Mouse (Mus musculus) heart, embryonic 16.5 days (tissue): ENCODE results near the gene Hsd3b1. TPM values are rescaled to one million over a fixed set of nuclear protein-coding genes. Genes with fewer than 3 reads are reported as not detected.
"Not testable (repeated sequence)": the region's sequence is repeated elsewhere in the genome, so short reads cannot be mapped to it uniquely, and the experiment has no call there.

Experiments used
- ATAC-seq: fragments of 200-750 bp; cut with Nextera tagmentation; replicated peaks from 2 replicates; pipeline ENCODE4 v1.8.0; 2017; ENCODE audit warnings: moderate number of reproducible peaks; ENCODE audit not compliant: insufficient read depth, low FRiP score; ENCODE audit errors: extremely low read depth
- H3K27ac ChIP-seq: fragments of 300-500 bp; sonication (generic); 2 replicates; pipeline ENCODE4 v1.5.1; 2014; ENCODE audit warnings: mild to moderate bottlenecking, low read length, control low read depth, moderate library complexity
- H3K27me3 ChIP-seq: fragments of 300-500 bp; sonication (generic); 2 replicates; pipeline ENCODE4 v1.6.1; 2014; ENCODE audit warnings: low read length, mixed read lengths; ENCODE audit not compliant: control insufficient read depth, insufficient read depth
- H3K36me3 ChIP-seq: fragments of 300-500 bp; sonication (generic); 2 replicates; pipeline ENCODE4 v1.6.1; 2014; ENCODE audit not compliant: control insufficient read depth, insufficient read depth
- H3K4me1 ChIP-seq: fragments of 300-500 bp; sonication (generic); 2 replicates; pipeline ENCODE4 v1.6.1; 2014; ENCODE audit warnings: low read length, mixed read lengths; ENCODE audit not compliant: control insufficient read depth, insufficient read depth
- H3K4me2 ChIP-seq: fragments of 300-500 bp; sonication (generic); 2 replicates; pipeline ENCODE4 v1.6.1; 2014; ENCODE audit warnings: low read depth, mild to moderate bottlenecking, control low read depth, low read length
- H3K4me3 ChIP-seq: fragments of 300-500 bp; sonication (generic); 2 replicates; pipeline ENCODE4 v1.5.1; 2014; ENCODE audit warnings: mild to moderate bottlenecking, control low read depth, low read length
- H3K9ac ChIP-seq: fragments of 300-500 bp; sonication (generic); 2 replicates; pipeline ENCODE4 v1.6.1; 2014; ENCODE audit warnings: low read length, control low read depth
- H3K9me3 ChIP-seq: fragments of 300-500 bp; sonication (generic); replicated peaks from 2 replicates; pipeline ENCODE4 v1.6.1; 2016; ENCODE audit warnings: low read length; ENCODE audit not compliant: control insufficient read depth
- WGBS: fragments of 180-500 bp; shearing (Covaris S2); extraction: QIAGEN DNeasy Blood & Tissue Kit; methylation state at CpG from one replicate; pipeline ENCODE4 v1.1.7; 2014; 5-methylcytosine and 5-hydroxymethylcytosine counted together
- polyA plus RNA-seq: library from polyadenylated mRNA; unstranded; fragments of >200 nt; fragmentation: Nextera tagmentation; extraction: Ambion mirVana; gene quantifications from 2 replicates; pipeline ENCODE4 v1.2.1, GENCODE M21; 2015

Gene Hsd3b1
- polyA plus RNA-seq, 1 experiment from 2014 or later, result 0.16 TPM

DNA sequence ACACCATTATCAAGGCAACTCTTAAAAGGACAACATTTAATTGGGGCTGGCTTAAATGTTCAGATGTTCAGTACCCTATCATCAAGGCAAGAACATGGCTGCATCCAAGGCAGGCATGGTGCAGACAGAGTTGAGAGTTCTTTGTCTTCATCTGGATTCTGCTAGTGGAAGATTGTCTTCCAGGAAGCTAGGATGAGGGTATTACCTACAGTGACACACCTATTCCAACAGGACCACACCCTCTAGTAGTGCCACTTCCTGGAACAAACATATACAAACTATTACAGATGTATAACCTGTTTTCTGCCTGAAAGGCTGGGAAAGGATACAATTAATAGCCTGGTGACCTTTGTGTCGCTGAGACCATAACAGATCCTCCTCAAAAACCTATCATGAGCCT, 10.7 kb downstream of the Hsd3b1 start:
- Histone ChIP-seq H3K4me3 (no peak overlapping the region), H3K27me3 (no peaks in the 10 kb centered on the region)

DNA sequence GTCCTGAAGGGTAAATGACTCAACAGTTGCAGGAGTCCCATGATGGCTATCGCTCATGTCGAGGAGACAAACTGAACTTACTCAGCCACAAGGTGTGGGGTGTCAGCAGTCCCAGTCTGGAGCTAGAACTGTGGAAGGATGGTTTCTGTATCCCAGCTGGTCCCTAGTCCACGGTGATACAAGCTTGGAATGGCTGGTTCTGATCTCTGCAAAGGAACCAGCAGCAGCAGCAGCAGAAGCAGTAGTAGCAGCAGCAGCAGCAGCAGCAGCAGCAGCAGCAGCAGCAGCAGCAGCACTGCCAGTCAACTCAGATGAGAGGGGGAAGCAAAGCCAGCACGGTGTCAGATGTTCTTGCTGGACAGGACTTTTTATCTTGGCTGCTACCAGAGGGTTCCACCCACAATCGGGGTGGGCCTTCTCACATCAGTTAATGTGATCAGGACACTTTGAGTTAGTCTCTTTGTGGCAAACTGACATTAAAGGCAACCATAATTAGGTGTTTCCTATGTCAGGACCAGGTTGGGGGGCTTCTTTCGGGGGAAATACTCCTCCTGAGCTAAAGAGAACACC, 45.4 kb downstream of the Hsd3b1 start, which contains the start of gene Hsd3b6:
Hsd3b6 (minus strand) TSS at position 343 of the 570 bp plus-strand sequence.
- no peaks in the 10 kb centered on the region for H3K36me3 ChIP-seq
- no peaks in the 10 kb centered on the region for H3K9me3 ChIP-seq
- no peak within 1 kb of the TSS for H3K4me3 ChIP-seq
- WGBS, result 57% methylated on average over 6 of the region's 6 CpGs
- H3K9ac ChIP-seq, result no peak within 1 kb of the TSS
- no peak within 1 kb of the TSS for H3K27ac ChIP-seq
- H3K4me1 ChIP-seq, result no peaks in the 10 kb centered on the region
- ATAC-seq, result no peak
- H3K27me3 ChIP-seq, result no peaks in the 10 kb centered on the region
- H3K4me2 ChIP-seq, result no peak within 1 kb of the TSS

More for the DNA sequence above, 10.7 kb downstream of the Hsd3b1 start:
- Histone ChIP-seq H3K9me3 (no peaks in the 10 kb centered on the region), H3K36me3 (no peaks in the 10 kb centered on the region), H3K9ac (no peak overlapping the region), H3K4me2 (no peak overlapping the region), H3K27ac (no peak overlapping the region), H3K4me1 (no peaks in the 10 kb centered on the region)
- WGBS, result 88% methylated on average over 1 of the region's 1 CpGs
- ATAC-seq, result no peak

DNA sequence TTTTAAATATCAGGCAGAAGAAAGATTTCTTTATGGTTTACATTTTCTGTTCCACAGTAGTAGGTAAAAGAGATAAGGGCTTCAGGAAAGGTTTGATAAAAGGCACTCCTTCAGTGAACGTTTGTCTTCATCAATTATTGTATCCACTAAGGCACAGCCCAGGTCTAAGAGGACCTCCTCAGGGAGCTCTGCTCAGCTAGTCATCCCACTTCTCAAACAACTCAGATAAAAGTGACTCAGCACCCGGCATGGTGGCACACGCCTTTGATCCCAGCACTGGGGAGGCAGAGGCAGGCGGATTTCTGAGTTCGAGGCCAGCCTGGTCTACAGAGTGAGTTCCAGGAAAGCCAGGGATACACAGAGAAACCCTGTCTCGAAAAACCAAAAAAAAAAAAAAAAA, 46.9 kb downstream of the Hsd3b1 start:
- H3K4me3 ChIP-seq, H3K27me3 ChIP-seq, H3K36me3 ChIP-seq, H3K4me2 ChIP-seq, H3K9me3 ChIP-seq, ATAC-seq, H3K4me1 ChIP-seq, H3K9ac ChIP-seq, H3K27ac ChIP-seq: not testable (repeated sequence)
- 72% methylated on average over 5 of the region's 6 CpGs for WGBS

DNA sequence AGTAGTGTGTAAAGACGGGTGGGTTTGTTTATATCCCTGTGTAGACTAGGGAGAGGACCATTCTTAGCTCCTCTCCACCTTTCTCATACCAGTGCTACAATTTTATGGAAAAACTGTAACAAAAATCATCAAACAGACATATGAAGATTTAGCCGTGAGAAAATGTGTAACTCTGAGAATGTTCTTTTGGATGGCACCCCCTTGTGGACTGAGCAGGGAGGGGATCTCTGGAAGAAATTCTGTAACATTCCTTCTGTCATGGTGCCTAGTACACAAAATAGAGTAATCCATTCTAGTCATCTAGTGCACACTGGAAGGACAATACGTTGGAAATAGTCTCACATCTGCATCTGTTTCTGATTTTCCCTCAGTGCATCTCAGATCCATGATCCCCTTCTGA, 54.6 kb downstream of the Hsd3b1 start:
- H3K4me1 ChIP-seq, H3K4me3 ChIP-seq, H3K9me3 ChIP-seq, ATAC-seq, H3K9ac ChIP-seq, H3K4me2 ChIP-seq, H3K27me3 ChIP-seq, H3K36me3 ChIP-seq, H3K27ac ChIP-seq: not testable (repeated sequence)
- WGBS, result 61% methylated on average over 3 of the region's 3 CpGs

Other genes starting within 250 kb of the Hsd3b1 start
- gene Hsd3b5, start 229.5 kb downstream of the Hsd3b1 start, polyA plus RNA-seq, result not detected in 2 replicates
- gene Hsd3b2, start 135.3 kb downstream of the Hsd3b1 start, polyA plus RNA-seq, result 0.05 TPM in 1 of 2 replicates, not detected in the other
- 0.14 and 0.16 TPM in 2 replicates for gene Hsd3b3, start 96.7 kb downstream of the Hsd3b1 start, polyA plus RNA-seq
- gene Hsd3b6, start 45.4 kb downstream of the Hsd3b1 start, polyA plus RNA-seq, result 1.5 TPM in 2 replicates
- gene Hao2, start 33.4 kb upstream of the Hsd3b1 start, polyA plus RNA-seq, result 0.14 TPM in 1 of 2 replicates, not detected in the other